Mouse (Mus musculus): ENCODE results near the gene Vps35l. TPM values are rescaled to one million over a fixed set of nuclear protein-coding genes. Genes with fewer than 3 reads are reported as not detected.

Vps35l gene
- total and polyA plus RNA-seq, 2 experiments from 2014 or later: 85.6 to 92.1 TPM

- H3K4me1 ChIP-seq (ENCODE audit: insufficient read depth, low read length): peaks cover 6% of the 10 kb centered on the region
- H3K4me2 ChIP-seq (ENCODE audit: low read depth, low read length): no peak overlapping the region
- H3K27me3 ChIP-seq (ENCODE audit: insufficient read depth, low read length): no peaks in the 10 kb centered on the region
- 5% methylated on average over 3 of the region's 3 CpGs for WGBS
- no peaks in the 10 kb centered on the region for H3K9me3 ChIP-seq (ENCODE audit: low read length)
- no peak overlapping the region for H3K27ac ChIP-seq
- ATAC-seq (no peak), DNase-seq (ENCODE audit: low spot score) (peak; percentile 65)
- no peak for TF ChIP-seq CTCF (IDR thresholded peaks at IDR 0.05; ENCODE audit: low read depth)
- H3K36me3 ChIP-seq (ENCODE audit: insufficient read depth, low read length): no peaks in the 10 kb centered on the region
- H3K9ac ChIP-seq (replicated peaks; ENCODE audit: low read length): no peak overlapping the region
- no peak overlapping the region for H3K4me3 ChIP-seq (ENCODE audit: low read length)
These were observed 149.1 kb downstream of the Vps35l start for GRCm38 (mm10) chr7:118889046-118889680.

Other genes with a start within 250 kb of the Vps35l start
- 4.5 and 6.1 TPM in 2 replicates for gene Itpripl2, start 248.3 kb upstream of the Vps35l start, total RNA-seq (2014; rRNA removed)
- 0.66 and 0.73 TPM in 2 replicates for gene Itpripl2, start 248.3 kb upstream of the Vps35l start, polyA plus RNA-seq (2015; fragmentation: Nextera tagmentation; extraction: Ambion mirVana)
- 32.0 and 35.8 TPM in 2 replicates for gene Coq7, start 206.9 kb upstream of the Vps35l start, total RNA-seq (2014; rRNA removed)
- 154 and 157 TPM in 2 replicates for gene Coq7, start 206.9 kb upstream of the Vps35l start, polyA plus RNA-seq (2015; fragmentation: Nextera tagmentation; extraction: Ambion mirVana)
- 11.8 and 14.3 TPM in 2 replicates for gene Tmc7, start 155.5 kb upstream of the Vps35l start, total RNA-seq (2014; rRNA removed)
- 4.9 and 5.3 TPM in 2 replicates for gene Tmc7, start 155.5 kb upstream of the Vps35l start, polyA plus RNA-seq (2015; fragmentation: Nextera tagmentation; extraction: Ambion mirVana)
- gene Tmc5, start 142.9 kb upstream of the Vps35l start, total RNA-seq (2014; rRNA removed): 0.29 and 0.73 TPM in 2 replicates
- gene Tmc5, start 142.9 kb upstream of the Vps35l start, polyA plus RNA-seq (2015; fragmentation: Nextera tagmentation; extraction: Ambion mirVana): 0.24 and 0.25 TPM in 2 replicates
- gene Gde1, start 34.4 kb upstream of the Vps35l start, total RNA-seq (2014; rRNA removed): 347 and 382 TPM in 2 replicates
- gene Gde1, start 34.4 kb upstream of the Vps35l start, polyA plus RNA-seq (2015; fragmentation: Nextera tagmentation; extraction: Ambion mirVana): 284 and 285 TPM in 2 replicates
- 17.7 and 24.6 TPM in 2 replicates for gene Ccp110, start 27.7 kb upstream of the Vps35l start, total RNA-seq (2014; rRNA removed)
- gene Ccp110, start 27.7 kb upstream of the Vps35l start, polyA plus RNA-seq (2015; fragmentation: Nextera tagmentation; extraction: Ambion mirVana): 14.7 and 16.1 TPM in 2 replicates
- 4.6 and 4.8 TPM in 2 replicates for gene Iqck, start 115.5 kb downstream of the Vps35l start, total RNA-seq (2014; rRNA removed)
- 4.4 and 4.9 TPM in 2 replicates for gene Iqck, start 115.5 kb downstream of the Vps35l start, polyA plus RNA-seq (2015; fragmentation: Nextera tagmentation; extraction: Ambion mirVana)
- 30.8 and 31.9 TPM in 2 replicates for gene Knop1, start 116.0 kb downstream of the Vps35l start, total RNA-seq (2014; rRNA removed)
- gene Knop1, start 116.0 kb downstream of the Vps35l start, polyA plus RNA-seq (2015; fragmentation: Nextera tagmentation; extraction: Ambion mirVana): 75.6 and 78.9 TPM in 2 replicates

Data from hindbrain, postnatal 0 days (tissue).